Mouse (Mus musculus) cerebellum, adult 8-10 months (tissue): ENCODE measurements around the gene Tec.

ENCODE experiments used
- DNase-seq: peaks from one replicate; pipeline ENCODE4 v3.0.0; 2022

Gene Tec

GRCm38 (mm10) chr5:72868091-72868875, at the start of gene Tec:
Tec (minus strand) TSS chr5:72868483.
- peak; percentile 83 for DNase-seq

GRCm38 (mm10) chr5:72916851-72917250, 48.6 kb upstream of the Tec start:
- no peak for DNase-seq

- no peak for DNase-seq
Measured at GRCm38 (mm10) chr5:72916048-72916447, 47.8 kb upstream of the Tec start.

- no peak for DNase-seq
Measured at GRCm38 (mm10) chr5:72914633-72915561, 46.6 kb upstream of the Tec start.

- DNase-seq, result peak; percentile 99
Measured at GRCm38 (mm10) chr5:72913648-72914557, 45.6 kb upstream of the Tec start, which contains the start of gene Slain2. Slain2 (plus strand) TSS chr5:72914304.

- no peak for DNase-seq
Measured at GRCm38 (mm10) chr5:72911284-72911683, 43.0 kb upstream of the Tec start.

- DNase-seq, result no peak
Measured at GRCm38 (mm10) chr5:72910373-72910772, 42.1 kb upstream of the Tec start.

- no peak for DNase-seq
Measured at GRCm38 (mm10) chr5:72909363-72909762, 41.1 kb upstream of the Tec start.

- no peak for DNase-seq
Measured at GRCm38 (mm10) chr5:72908324-72908936, 40.1 kb upstream of the Tec start.

- no peak for DNase-seq
Measured at GRCm38 (mm10) chr5:72907402-72907801, 39.1 kb upstream of the Tec start.

GRCm38 (mm10) chr5:72904903-72905790, 36.9 kb upstream of the Tec start:
- DNase-seq, result no peak

- no peak for DNase-seq
Measured at GRCm38 (mm10) chr5:72902876-72903516, 34.7 kb upstream of the Tec start.

- no peak for DNase-seq
Measured at GRCm38 (mm10) chr5:72902312-72902711, 34.0 kb upstream of the Tec start.

- no peak for DNase-seq
Measured at GRCm38 (mm10) chr5:72901866-72902265, 33.6 kb upstream of the Tec start.

GRCm38 (mm10) chr5:72899255-72899654, 31.0 kb upstream of the Tec start:
- no peak for DNase-seq

GRCm38 (mm10) chr5:72897998-72898397, 29.7 kb upstream of the Tec start:
- DNase-seq, result no peak

- DNase-seq, result no peak
Measured at GRCm38 (mm10) chr5:72896478-72897279, 28.4 kb upstream of the Tec start.

- no peak for DNase-seq
Measured at GRCm38 (mm10) chr5:72895261-72895660, 27.0 kb upstream of the Tec start.

- no peak for DNase-seq
Measured at GRCm38 (mm10) chr5:72893987-72894386, 25.7 kb upstream of the Tec start.

- DNase-seq, result peak; percentile 50
Measured at GRCm38 (mm10) chr5:72891534-72891933, 23.3 kb upstream of the Tec start.
